Mouse (Mus musculus) CH12.LX (cell line): ENCODE measurements at regions not wholly inside any gene's neighbourhood (a gene's known extent, or its start where the extent isn't known, plus 50 kb on each side); places are given as distances from the start of the nearest gene placed in this dataset.

Experiments
- BHLHE40 ChIP-seq: IDR thresholded peaks from 2 replicates; pipeline ENCODE4 v1.6.1; 2011; ENCODE audit warnings: mild to moderate bottlenecking, low read depth, low read length, improper control_type of control experiment
- CTCF ChIP-seq, 2 experiments: IDR thresholded peaks in 1 of 2; conservative IDR thresholded peaks in 1 of 2; 2 replicates each; pipeline ENCODE4 v1.5.1; 2011 to 2012; ENCODE audit warnings: low read depth in 2 of 2, low read length in 2 of 2, improper control_type of control experiment in 1 of 2, inconsistent platforms in 1 of 2, mild to moderate bottlenecking in 1 of 2, moderate library complexity in 1 of 2
- EP300 ChIP-seq: IDR thresholded peaks from 2 replicates; pipeline ENCODE4 v1.6.1; 2011; ENCODE audit warnings: low read length, improper control_type of control experiment
- KAT2A ChIP-seq: IDR thresholded peaks from 2 replicates; pipeline ENCODE4 v1.6.1; 2012; ENCODE audit warnings: low read length, improper control_type of control experiment, inconsistent platforms; ENCODE audit not compliant: insufficient replicate concordance
- MAX ChIP-seq: IDR thresholded peaks from 2 replicates; pipeline ENCODE4 v1.6.1; 2011; ENCODE audit warnings: low read length, improper control_type of control experiment
- MAZ ChIP-seq: IDR thresholded peaks from 2 replicates; pipeline ENCODE4 v1.6.1; 2012; ENCODE audit warnings: low read depth, mild to moderate bottlenecking, inconsistent platforms, low read length, improper control_type of control experiment, moderate library complexity
- NELFE ChIP-seq: IDR thresholded peaks from 2 replicates; pipeline ENCODE4 v1.6.1; 2011; ENCODE audit warnings: low read depth, low read length, improper control_type of control experiment
- NRF1 ChIP-seq: IDR thresholded peaks from 2 replicates; pipeline ENCODE4 v1.6.1; 2014; ENCODE audit warnings: low read depth, mild to moderate bottlenecking, inconsistent platforms, low read length, improper control_type of control experiment, moderate library complexity
- POLR2A ChIP-seq: IDR thresholded peaks from 2 replicates; pipeline ENCODE4 v1.6.1; 2011; ENCODE audit warnings: low read depth, mild to moderate bottlenecking, improper control_type of control experiment, low read length
- POLR2AphosphoS2 ChIP-seq: IDR thresholded peaks from 2 replicates; pipeline ENCODE4 v1.6.1; 2011; ENCODE audit warnings: low read depth, low read length, improper control_type of control experiment
- SIN3A ChIP-seq: IDR thresholded peaks from 2 replicates; pipeline ENCODE4 v1.6.1; 2012; ENCODE audit warnings: low read length, improper control_type of control experiment, inconsistent platforms
- SMC3 ChIP-seq: IDR thresholded peaks from 2 replicates; pipeline ENCODE4 v1.6.1; 2011; ENCODE audit warnings: low read depth, low read length, improper control_type of control experiment
- TCF12 ChIP-seq: IDR thresholded peaks from 2 replicates; pipeline ENCODE4 v1.6.1; 2014; ENCODE audit warnings: low read depth, mild to moderate bottlenecking, inconsistent platforms, low read length, improper control_type of control experiment
- ZKSCAN1 ChIP-seq: IDR thresholded peaks from 2 replicates; pipeline ENCODE4 v1.6.1; 2012; ENCODE audit warnings: low read depth, inconsistent platforms, low read length, improper control_type of control experiment, borderline replicate concordance

DNA sequence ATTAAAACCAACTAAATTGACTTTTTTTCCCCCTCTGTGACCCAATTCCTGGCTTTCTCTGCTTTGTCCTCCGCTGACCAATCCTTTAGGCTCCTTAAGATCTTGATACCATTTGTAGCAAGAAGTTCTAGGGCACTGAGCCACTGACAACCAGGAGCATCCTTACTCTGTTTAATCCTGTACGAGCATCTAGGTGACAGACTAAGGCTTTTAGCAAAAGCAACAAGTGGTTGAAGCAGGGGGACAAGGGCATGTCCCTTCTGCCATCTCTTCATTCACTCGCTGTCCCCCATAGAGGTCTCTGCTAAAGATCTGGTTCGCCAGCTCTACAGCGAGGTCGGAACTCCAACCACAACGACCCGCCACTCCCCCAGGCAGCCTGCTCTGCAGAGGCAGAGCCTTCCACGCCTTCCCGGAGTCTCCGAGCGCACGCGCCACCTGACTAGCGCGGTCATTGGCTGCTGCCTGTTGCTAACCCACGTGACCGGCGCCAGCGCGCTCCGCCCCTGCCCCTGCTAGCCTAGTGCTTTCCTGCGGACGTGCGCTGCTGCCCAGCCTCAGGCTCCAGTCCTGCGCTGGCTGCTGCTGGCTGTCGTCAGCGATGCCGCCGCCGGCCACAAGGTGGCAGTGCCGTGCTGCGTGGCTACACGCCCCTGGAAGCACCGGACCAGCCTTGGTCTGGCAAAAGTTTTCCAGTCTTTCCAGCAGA is 79.7 kb downstream of the Cd83 start:
- TF ChIP-seq NRF1 (peak; percentile 95), CTCF (conservative IDR thresholded peaks at IDR 0.05 in 1 of 2, IDR thresholded peaks at IDR 0.05 in 1 of 2; ENCODE audit: low read depth in 2 of 2, low read length in 2 of 2) (peak in 1 of 2 experiments; percentile 97; a peak in 3 of 4 replicates), ZKSCAN1 (no peak), BHLHE40 (peak; percentile 91), NELFE (peak; percentile 69), EP300 (peak; percentile 18; the same call in 1 of the 2 replicates), MAZ (peak; percentile 34; the same call in 1 of the 2 replicates), MAX (peak; percentile 98), SIN3A (peak; percentile 64; the same call in 1 of the 2 replicates), SMC3 (peak; percentile 97), POLR2A (peak; percentile 76), KAT2A (no peak), TCF12 (peak; percentile 72), POLR2AphosphoS2 (no peak)
